Mouse (Mus musculus) heart, embryonic 16.5 days (tissue): ENCODE data around the gene Vamp5. TPM values are rescaled to one million over a fixed set of nuclear protein-coding genes. Genes with fewer than 3 reads are reported as not detected.

Source experiments
- ATAC-seq: fragments of 200-750 bp; cut with Nextera tagmentation; replicated peaks from 2 replicates; pipeline ENCODE4 v1.8.0; 2017; ENCODE audit warnings: moderate number of reproducible peaks; ENCODE audit not compliant: insufficient read depth, low FRiP score; ENCODE audit errors: extremely low read depth
- H3K27ac ChIP-seq: fragments of 300-500 bp; sonication (generic); 2 replicates; pipeline ENCODE4 v1.5.1; 2014; ENCODE audit warnings: mild to moderate bottlenecking, low read length, control low read depth, moderate library complexity
- H3K27me3 ChIP-seq: fragments of 300-500 bp; sonication (generic); 2 replicates; pipeline ENCODE4 v1.6.1; 2014; ENCODE audit warnings: low read length, mixed read lengths; ENCODE audit not compliant: control insufficient read depth, insufficient read depth
- H3K36me3 ChIP-seq: fragments of 300-500 bp; sonication (generic); 2 replicates; pipeline ENCODE4 v1.6.1; 2014; ENCODE audit not compliant: control insufficient read depth, insufficient read depth
- H3K4me1 ChIP-seq: fragments of 300-500 bp; sonication (generic); 2 replicates; pipeline ENCODE4 v1.6.1; 2014; ENCODE audit warnings: low read length, mixed read lengths; ENCODE audit not compliant: control insufficient read depth, insufficient read depth
- H3K4me2 ChIP-seq: fragments of 300-500 bp; sonication (generic); 2 replicates; pipeline ENCODE4 v1.6.1; 2014; ENCODE audit warnings: low read depth, mild to moderate bottlenecking, control low read depth, low read length
- H3K4me3 ChIP-seq: fragments of 300-500 bp; sonication (generic); 2 replicates; pipeline ENCODE4 v1.5.1; 2014; ENCODE audit warnings: mild to moderate bottlenecking, control low read depth, low read length
- H3K9ac ChIP-seq: fragments of 300-500 bp; sonication (generic); 2 replicates; pipeline ENCODE4 v1.6.1; 2014; ENCODE audit warnings: low read length, control low read depth
- H3K9me3 ChIP-seq: fragments of 300-500 bp; sonication (generic); replicated peaks from 2 replicates; pipeline ENCODE4 v1.6.1; 2016; ENCODE audit warnings: low read length; ENCODE audit not compliant: control insufficient read depth
- WGBS: fragments of 180-500 bp; shearing (Covaris S2); extraction: QIAGEN DNeasy Blood & Tissue Kit; methylation state at CpG from one replicate; pipeline ENCODE4 v1.1.7; 2014; 5-methylcytosine and 5-hydroxymethylcytosine counted together
- polyA plus RNA-seq: library from polyadenylated mRNA; unstranded; fragments of >200 nt; fragmentation: Nextera tagmentation; extraction: Ambion mirVana; gene quantifications from 2 replicates; pipeline ENCODE4 v1.2.1, GENCODE M21; 2015

Vamp5 gene
- polyA plus RNA-seq, 1 experiment from 2014 or later: 40.1 TPM

DNA sequence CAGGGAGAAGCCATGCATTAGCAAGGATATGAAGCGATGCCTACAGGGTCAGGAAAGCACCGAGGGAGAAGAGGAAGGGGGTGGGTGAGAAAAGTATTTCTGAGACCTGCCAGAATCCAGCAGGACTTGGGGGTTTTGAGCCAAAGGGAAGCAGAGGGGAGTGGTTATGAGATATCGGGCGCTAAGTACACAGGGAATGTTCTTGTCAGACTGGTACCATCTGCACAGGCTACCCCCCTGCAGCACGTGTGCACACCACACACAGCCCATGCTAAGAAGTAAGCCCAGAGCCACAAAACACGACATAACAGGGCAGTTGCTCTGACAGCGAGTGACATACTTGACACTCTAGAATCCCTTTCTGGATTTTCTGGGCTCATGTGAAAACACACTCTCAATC is 6.1 kb downstream of the Vamp5 start:
- no peaks in the 10 kb centered on the region for H3K9me3 ChIP-seq
- peak; percentile 70 for ATAC-seq
- H3K27ac ChIP-seq: peak overlapping the region; percentile 54; the same call in 1 of the 2 replicates
- no peaks in the 10 kb centered on the region for H3K27me3 ChIP-seq
- WGBS: 50% methylated on average over 7 of the region's 7 CpGs
- no peak overlapping the region for H3K4me2 ChIP-seq
- no peak overlapping the region for H3K4me3 ChIP-seq
- no peaks in the 10 kb centered on the region for H3K36me3 ChIP-seq
- H3K9ac ChIP-seq: no peak overlapping the region
- peaks cover 12% of the 10 kb centered on the region for H3K4me1 ChIP-seq

DNA sequence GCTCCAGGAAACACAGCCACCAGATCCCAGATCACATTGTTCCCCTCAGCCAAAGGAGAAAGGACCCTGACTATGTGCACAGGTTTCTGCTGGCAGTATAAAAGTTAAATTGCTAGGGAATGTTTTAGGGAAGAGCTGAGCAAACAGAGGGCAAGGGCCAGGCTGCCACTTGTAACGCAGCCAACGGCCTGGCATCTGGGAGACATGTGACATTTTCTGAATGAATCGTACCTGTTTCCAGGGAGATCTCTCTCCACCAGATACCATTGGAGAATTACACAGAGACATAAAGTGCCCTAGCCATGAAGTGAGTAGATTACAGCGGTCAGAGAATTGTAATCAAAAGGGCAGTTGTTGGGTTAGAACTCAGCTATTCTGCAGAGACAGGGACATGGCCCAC is 7.1 kb downstream of the Vamp5 start:
- no peak overlapping the region for H3K9ac ChIP-seq
- no peaks in the 10 kb centered on the region for H3K27me3 ChIP-seq
- no peaks in the 10 kb centered on the region for H3K9me3 ChIP-seq
- H3K4me1 ChIP-seq: peaks cover 12% of the 10 kb centered on the region
- H3K36me3 ChIP-seq: 0 out of 2 replicates have a peak, but pooled peaks cover 2% of the 10 kb centered on the region
- peak overlapping the region; percentile 54 for H3K27ac ChIP-seq
- 75% methylated on average over 4 of the region's 4 CpGs for WGBS
- no peak for ATAC-seq
- H3K4me3 ChIP-seq: no peak overlapping the region
- H3K4me2 ChIP-seq: no peak overlapping the region

DNA sequence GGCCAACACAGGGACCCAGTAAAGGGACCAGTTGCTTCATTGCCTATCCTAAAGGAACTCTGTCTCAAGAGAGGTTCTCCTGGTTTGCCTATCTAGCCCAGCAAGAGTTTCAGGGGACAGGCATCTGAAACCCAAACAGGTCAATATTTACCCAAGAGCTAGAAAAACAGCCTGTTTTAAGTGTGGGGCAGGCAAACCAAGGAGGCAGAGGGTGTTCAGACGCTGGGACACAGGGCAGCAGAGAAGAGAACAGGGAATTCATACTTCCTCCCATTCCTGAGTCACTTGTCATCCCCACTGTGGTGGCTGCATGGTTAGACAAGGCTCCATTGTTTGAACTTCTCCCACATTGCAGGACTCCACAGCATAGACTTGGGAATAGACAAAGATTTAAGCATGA is 8.7 kb downstream of the Vamp5 start:
- Histone ChIP-seq H3K36me3 (0 out of 2 replicates have a peak, but pooled peaks cover 2% of the 10 kb centered on the region), H3K27me3 (no peaks in the 10 kb centered on the region), H3K4me2 (no peak overlapping the region), H3K9me3 (no peaks in the 10 kb centered on the region), H3K4me3 (no peak overlapping the region), H3K27ac (peak overlapping the region; percentile 86), H3K4me1 (peaks cover 12% of the 10 kb centered on the region), H3K9ac (no peak overlapping the region)
- 11% methylated on average over 1 of the region's 1 CpGs for WGBS
- no peak for ATAC-seq

DNA sequence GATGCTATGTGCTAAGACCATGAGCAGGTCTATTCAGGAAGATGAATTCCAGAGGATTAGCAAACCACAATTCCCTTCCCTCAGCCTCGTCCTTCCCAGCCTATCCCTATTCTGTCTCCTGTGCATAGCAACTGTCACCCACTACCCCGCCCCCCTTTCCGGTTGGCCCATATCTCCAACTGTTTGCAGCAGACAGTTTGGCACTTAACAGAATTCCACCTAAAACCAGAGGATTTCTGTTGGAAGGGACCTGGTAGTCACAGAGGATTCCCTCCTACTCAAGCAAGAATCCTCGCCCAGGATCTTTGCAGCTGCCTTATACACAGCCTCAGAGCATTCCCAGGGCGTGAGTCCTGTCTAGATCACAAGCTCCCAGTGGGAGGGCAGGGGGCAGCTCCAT is 9.1 kb downstream of the Vamp5 start:
- no peaks in the 10 kb centered on the region for H3K27me3 ChIP-seq
- whole genome bisulfite sequencing: 36% methylated on average over 5 of the region's 5 CpGs
- H3K4me1 ChIP-seq: peaks cover 12% of the 10 kb centered on the region
- peak; percentile 35; the same call in 1 of the 2 replicates for ATAC-seq
- no peak overlapping the region for H3K4me2 ChIP-seq
- peak overlapping the region; percentile 7; the same call in 1 of the 2 replicates for H3K9ac ChIP-seq
- H3K4me3 ChIP-seq: no peak overlapping the region
- no peaks in the 10 kb centered on the region for H3K9me3 ChIP-seq
- H3K27ac ChIP-seq: peak overlapping the region; percentile 86
- H3K36me3 ChIP-seq: 0 out of 2 replicates have a peak, but pooled peaks cover 2% of the 10 kb centered on the region

DNA sequence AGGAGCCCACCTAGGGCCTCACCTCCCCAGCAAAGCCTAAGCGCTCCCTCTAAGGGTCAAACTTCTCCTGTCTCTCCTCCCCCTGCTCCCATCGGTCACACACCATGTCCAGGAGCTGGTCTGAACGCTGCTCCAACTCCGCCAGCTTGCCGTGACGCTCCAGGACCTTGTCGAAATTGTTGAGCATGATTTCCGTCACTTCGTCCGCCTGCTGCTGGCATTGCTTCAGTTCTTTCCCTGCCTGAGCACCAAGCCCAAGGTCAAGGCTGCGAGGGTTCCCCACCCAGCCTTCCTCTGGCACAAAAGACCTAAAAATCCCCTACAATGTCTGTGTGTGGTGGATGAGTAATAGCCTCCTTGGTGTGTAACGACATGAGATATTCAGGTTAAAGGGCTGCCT is 10.2 kb downstream of the Vamp5 start:
- H3K36me3 ChIP-seq: 0 out of 2 replicates have a peak, but pooled peaks cover 2% of the 10 kb centered on the region
- H3K4me3 ChIP-seq: no peak overlapping the region
- no peak overlapping the region for H3K4me2 ChIP-seq
- H3K27ac ChIP-seq: no peak overlapping the region
- peaks cover 12% of the 10 kb centered on the region for H3K4me1 ChIP-seq
- H3K27me3 ChIP-seq: no peaks in the 10 kb centered on the region
- no peaks in the 10 kb centered on the region for H3K9me3 ChIP-seq
- ATAC-seq: no peak
- no peak overlapping the region for H3K9ac ChIP-seq
- 66% methylated on average over 12 of the region's 12 CpGs for whole genome bisulfite sequencing

GRCm38 (mm10) chr6:72369557-72369956 is 10.7 kb downstream of the Vamp5 start:
- Histone ChIP-seq H3K4me2 (no peak overlapping the region), H3K27me3 (no peaks in the 10 kb centered on the region), H3K9me3 (no peaks in the 10 kb centered on the region), H3K4me1 (peaks cover 12% of the 10 kb centered on the region), H3K36me3 (0 out of 2 replicates have a peak, but pooled peaks cover 2% of the 10 kb centered on the region), H3K4me3 (no peak overlapping the region), H3K27ac (no peak overlapping the region), H3K9ac (no peak overlapping the region)
- 79% methylated on average over 4 of the region's 4 CpGs for WGBS
- no peak for ATAC-seq

- WGBS: 83% methylated on average over 4 of the region's 4 CpGs
- H3K36me3 ChIP-seq: 0 out of 2 replicates have a peak, but pooled peaks cover 2% of the 10 kb centered on the region
- H3K9me3 ChIP-seq: no peaks in the 10 kb centered on the region
- no peak overlapping the region for H3K27ac ChIP-seq
- H3K4me1 ChIP-seq: peaks cover 14% of the 10 kb centered on the region
- no peak overlapping the region for H3K4me3 ChIP-seq
- no peak for ATAC-seq
- H3K27me3 ChIP-seq: no peaks in the 10 kb centered on the region
- H3K4me2 ChIP-seq: no peak overlapping the region
- H3K9ac ChIP-seq: no peak overlapping the region
Measured at GRCm38 (mm10) chr6:72367460-72367974, 12.8 kb downstream of the Vamp5 start.

GRCm38 (mm10) chr6:72366844-72367443 is 13.3 kb downstream of the Vamp5 start, which contains the start of gene Rnf181:
Rnf181 (minus strand) TSS chr6:72366956.
- H3K27me3 ChIP-seq: no peaks in the 10 kb centered on the region
- WGBS: 69% methylated on average over 4 of the region's 4 CpGs
- H3K27ac ChIP-seq: no peak within 1 kb of the TSS
- H3K4me3 ChIP-seq: no peak within 1 kb of the TSS
- no peak within 1 kb of the TSS for H3K4me2 ChIP-seq
- H3K36me3 ChIP-seq: 0 out of 2 replicates have a peak, but pooled peaks cover 2% of the 10 kb centered on the region
- peaks cover 14% of the 10 kb centered on the region for H3K4me1 ChIP-seq
- H3K9ac ChIP-seq: no peak within 1 kb of the TSS
- ATAC-seq: no peak
- no peaks in the 10 kb centered on the region for H3K9me3 ChIP-seq

GRCm38 (mm10) chr6:72366304-72366703 is 14.0 kb downstream of the Vamp5 start:
- no peak for ATAC-seq
- no peaks in the 10 kb centered on the region for H3K9me3 ChIP-seq
- no peak overlapping the region for H3K4me3 ChIP-seq
- 0 out of 2 replicates have a peak, but pooled peaks cover 2% of the 10 kb centered on the region for H3K36me3 ChIP-seq
- H3K4me1 ChIP-seq: peaks cover 14% of the 10 kb centered on the region
- H3K4me2 ChIP-seq: no peak overlapping the region
- H3K27ac ChIP-seq: no peak overlapping the region
- 64% methylated on average over 3 of the region's 3 CpGs for WGBS
- H3K27me3 ChIP-seq: no peaks in the 10 kb centered on the region
- H3K9ac ChIP-seq: no peak overlapping the region
